ENCODE assay signal across 9 mouse cellular contexts in genomic region chr11:97631938-97632337, GRCm38 (mm10). TPM values are rescaled to one million over a fixed set of nuclear protein-coding genes. Genes with fewer than 3 reads are reported as not detected.
A peak's percentile ranks its signal among the peaks of the same experiment; 100 is the strongest.
DNase-seq lines count a peak whose midpoint lies in the region; ATAC-seq and TF ChIP-seq lines count a peak whose summit lies in the region.
"Had no signal": no experiment of that assay in that cellular context is flagged by ENCODE, and none has a peak within 500 bp of the region (broad histone marks: within the 10 kb centered on the region; RNA-seq: fewer than 3 reads in every experiment).

No protein-coding gene starts in this region.

- no peak for TF ChIP-seq EP300 in stomach, postnatal 0 days (optimal IDR thresholded peaks at IDR 0.05)

- TF ChIP-seq CTCF in stomach, postnatal 0 days (IDR thresholded peaks at IDR 0.05; ENCODE audit: low read depth), result peak; percentile 97

- H3K27ac ChIP-seq in neural tube, embryonic 15.5 days (replicated peaks), result no peak overlapping the region
- no peak overlapping the region for H3K27ac ChIP-seq in stomach, postnatal 0 days (replicated peaks)
- H3K27ac ChIP-seq: embryonic facial prominence, embryonic 12.5 days had no signal

- 4% methylated on average over 12 of the region's 12 CpGs for WGBS in neural tube, embryonic 15.5 days
- 7% methylated on average over 12 of the region's 12 CpGs for WGBS in stomach, postnatal 0 days

- no peak; the same call in 1 of the 2 replicates for ATAC-seq in neural tube, embryonic 15.5 days (ENCODE audit: low FRiP score)
- ATAC-seq in inflammation-experienced regulatory T-cells, adult 6 months, result peak; percentile 57
- peak; percentile 55; the same call in 1 of the 2 replicates for ATAC-seq in stomach, postnatal 0 days (ENCODE audit: low FRiP score, low TSS enrichment)

- H3K4me2 ChIP-seq in neural tube, embryonic 15.5 days, result no peak overlapping the region
- H3K4me2 ChIP-seq in stomach, postnatal 0 days (replicated peaks; ENCODE audit: low read depth), result no peak overlapping the region
- H3K4me2 ChIP-seq: embryonic facial prominence, embryonic 12.5 days had no signal

- no peaks in the 10 kb centered on the region for H3K9me3 ChIP-seq in neural tube, embryonic 15.5 days (replicated peaks)
- H3K9me3 ChIP-seq in stomach, postnatal 0 days (ENCODE audit: control insufficient read depth, low read length), result no peaks in the 10 kb centered on the region
- H3K9me3 ChIP-seq: embryonic facial prominence, embryonic 12.5 days had no signal

- H3K9ac ChIP-seq in neural tube, embryonic 15.5 days (replicated peaks), result no peak overlapping the region
- no peak overlapping the region for H3K9ac ChIP-seq in stomach, postnatal 0 days (ENCODE audit: low read length)
- H3K9ac ChIP-seq: embryonic facial prominence, embryonic 12.5 days had no signal

- intact Hi-C loops in left cerebral cortex, postnatal 4 days (cut with DNase I), result loop anchor here (5.0 kb wide), 1 partner anchor 55 kb away; the partner anchor contains the start of gene Cisd3

- no peaks in the 10 kb centered on the region for H3K36me3 ChIP-seq in neural tube, embryonic 15.5 days
- no peaks in the 10 kb centered on the region for H3K36me3 ChIP-seq in stomach, postnatal 0 days (ENCODE audit: control insufficient read depth, insufficient read depth, low read length)
- H3K36me3 ChIP-seq: embryonic facial prominence, embryonic 12.5 days had no signal

- H3K4me1 ChIP-seq in neural tube, embryonic 15.5 days, result peaks cover 32% of the 10 kb centered on the region
- H3K4me1 ChIP-seq in stomach, postnatal 0 days (replicated peaks; ENCODE audit: control insufficient read depth, insufficient read depth), result peaks cover 5% of the 10 kb centered on the region; the same call in 1 of the 2 replicates

- peaks cover 51% of the 10 kb centered on the region for H3K27me3 ChIP-seq in neural tube, embryonic 15.5 days (replicated peaks)
- peaks cover 13% of the 10 kb centered on the region for H3K27me3 ChIP-seq in stomach, postnatal 0 days (ENCODE audit: control insufficient read depth, insufficient read depth, low read length)

- no peak overlapping the region for H3K4me3 ChIP-seq in neural tube, embryonic 15.5 days (replicated peaks)
- H3K4me3 ChIP-seq in stomach, postnatal 0 days (ENCODE audit: low read depth, low read length), result no peak overlapping the region
- H3K4me3 ChIP-seq: embryonic facial prominence, embryonic 12.5 days had no signal

- DNase-seq in neural tube, embryonic 10.5 days (ENCODE audit: extremely low spot score, low spot score), result peak; percentile 88
- DNase-seq in cerebellum, adult 9-11 months, result peak; percentile 79
- DNase-seq in frontal cortex, postnatal 25 days (ENCODE audit: low spot score in 2 of 2), result peak; percentile 76 to 81
- peak; percentile 82 for DNase-seq in left cerebral cortex, postnatal 4 days
- peak; percentile 93 for DNase-seq in naive thymus-derived CD4-positive, alpha-beta T cell, adult 2 months (ENCODE audit: low read depth)
- peak; percentile 86 for DNase-seq in stomach, postnatal 0 days (ENCODE audit: low spot score)

RNA-seq across cellular contexts. Expression of gene Epop, which starts 2.4 kb away (rescaled TPM):
- polyA plus RNA-seq in neural tube, embryonic 15.5 days (2015; fragmentation: Nextera tagmentation; extraction: Ambion mirVana), result 2.1 TPM in 2 replicates
- under 1 TPM; 0.24 to 0.48 (median 0.45) TPM for polyA plus RNA-seq in inflammation-experienced regulatory T-cells, adult 6 months (2017; shearing (Covaris generic))
- total RNA-seq in left cerebral cortex, postnatal 4 days (2021), result 1 to 10 TPM; 5.6 to 6.3 TPM
- 9.7 and 10.8 TPM in 2 replicates for polyA plus RNA-seq in stomach, postnatal 0 days (2015; fragmentation: Nextera tagmentation; extraction: Ambion mirVana)

RNA-seq across cellular contexts. Expression of gene Mllt6, which starts 31.3 kb away (rescaled TPM):
- 2.3 and 3.1 TPM in 2 replicates for polyA plus RNA-seq in neural tube, embryonic 15.5 days (2015; fragmentation: Nextera tagmentation; extraction: Ambion mirVana)
- polyA plus RNA-seq in inflammation-experienced regulatory T-cells, adult 6 months (2017; shearing (Covaris generic)), result 10 to 100 TPM; 13.4 to 17.0 (median 14.6) TPM
- 10 to 100 TPM; 60.2 to 67.1 TPM for total RNA-seq in left cerebral cortex, postnatal 4 days (2021)
- 1.1 TPM in 2 replicates for polyA plus RNA-seq in stomach, postnatal 0 days (2015; fragmentation: Nextera tagmentation; extraction: Ambion mirVana)

RNA-seq across cellular contexts. Expression of gene Cisd3, which starts 53.7 kb away (rescaled TPM):
- polyA plus RNA-seq in neural tube, embryonic 15.5 days (2015; fragmentation: Nextera tagmentation; extraction: Ambion mirVana), result 46.9 and 50.1 TPM in 2 replicates
- polyA plus RNA-seq in inflammation-experienced regulatory T-cells, adult 6 months (2017; shearing (Covaris generic)), result 100 to 1,000 TPM in 1 of 3 experiments, 10 to 100 TPM in 2; 69.0 to 129 (median 86.9) TPM
- 10 to 100 TPM; 25.8 to 28.5 TPM for total RNA-seq in left cerebral cortex, postnatal 4 days (2021)
- polyA plus RNA-seq in stomach, postnatal 0 days (2015; fragmentation: Nextera tagmentation; extraction: Ambion mirVana), result 44.2 TPM in 2 replicates

RNA-seq across cellular contexts. Expression of gene Srcin1, which starts 56.0 kb away (rescaled TPM):
- polyA plus RNA-seq in neural tube, embryonic 15.5 days (2015; fragmentation: Nextera tagmentation; extraction: Ambion mirVana), result 7.2 and 10.5 TPM in 2 replicates
- polyA plus RNA-seq in inflammation-experienced regulatory T-cells, adult 6 months (2017; shearing (Covaris generic)), result not detected
- total RNA-seq in left cerebral cortex, postnatal 4 days (2021), result 100 to 1,000 TPM; 163 to 177 TPM
- 0.49 and 0.50 TPM in 2 replicates for polyA plus RNA-seq in stomach, postnatal 0 days (2015; fragmentation: Nextera tagmentation; extraction: Ambion mirVana)
